Mouse (Mus musculus): Measurements from ENCODE around the gene Elmo3.

DNA sequence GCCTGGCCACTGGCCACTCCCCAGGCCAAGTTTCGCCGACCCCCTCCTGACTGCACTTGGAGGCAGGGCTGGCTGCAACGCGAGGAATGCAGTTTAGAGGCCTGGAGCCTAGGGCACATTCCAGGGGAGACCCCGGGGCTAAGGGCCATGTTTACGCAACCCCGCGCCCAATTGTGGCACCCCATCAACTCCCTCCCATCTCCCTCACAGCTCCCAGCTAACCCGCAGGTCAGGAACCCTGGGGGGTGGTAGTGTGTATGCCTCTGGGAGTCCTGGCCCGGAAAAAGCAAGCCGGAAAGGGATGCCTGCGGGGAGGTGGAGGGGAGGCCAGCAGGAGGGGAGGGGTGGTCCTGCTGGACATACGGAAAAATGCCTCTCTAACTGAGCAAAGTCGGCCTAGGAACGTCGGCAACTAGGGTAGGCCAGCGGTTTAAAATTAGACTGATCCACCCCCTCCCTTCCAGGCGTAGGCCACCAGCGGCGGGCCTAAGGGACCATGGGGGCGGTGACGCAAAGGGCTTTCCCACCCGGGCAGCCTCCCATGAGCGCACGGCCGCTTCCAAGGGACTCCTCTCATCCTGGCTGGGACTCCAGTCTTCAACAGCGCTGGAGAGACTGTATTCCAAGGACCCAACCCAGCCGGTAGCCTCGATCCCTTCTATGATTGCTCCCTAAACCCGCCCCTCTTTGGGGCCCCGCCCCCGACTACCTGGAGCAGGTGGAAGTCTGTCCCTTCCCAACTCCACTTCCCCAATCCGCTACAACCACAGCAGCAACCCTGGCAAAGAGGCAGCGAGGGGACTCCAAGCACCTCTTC is 41.4 kb downstream of the Elmo3 start:
- TF ChIP-seq EP300 (optimal IDR thresholded peaks at IDR 0.05) (no peak), CTCF (IDR thresholded peaks at IDR 0.05; ENCODE audit: low read depth) (peak; percentile 24; the same call in 1 of the 2 replicates)

Measured in stomach, postnatal 0 days (tissue).